Mouse (Mus musculus) megakaryocyte, embryonic 14.5 days (primary cell): ENCODE results near the gene Ap1s1. TPM values are rescaled to one million over a fixed set of nuclear protein-coding genes. Genes with fewer than 3 reads are reported as not detected.

Experiments used
- H3K27me3 ChIP-seq: replicated peaks from 2 replicates; pipeline ENCODE3; 2012; ENCODE audit warnings: inconsistent platforms
- H3K36me3 ChIP-seq: replicated peaks from 2 replicates; pipeline ENCODE3; 2012; ENCODE audit warnings: low read length, inconsistent platforms, mixed read lengths
- H3K4me1 ChIP-seq: 2 replicates; pipeline ENCODE4 v1.6.1; 2012; ENCODE audit warnings: inconsistent platforms
- H3K4me3 ChIP-seq: replicated peaks from 2 replicates; pipeline ENCODE3; 2012; ENCODE audit warnings: moderate library complexity, mild to moderate bottlenecking, inconsistent platforms
- H3K9me3 ChIP-seq: 2 replicates; pipeline ENCODE4 v1.6.1; 2012; ENCODE audit warnings: inconsistent platforms
- FLI1 ChIP-seq: IDR thresholded peaks from 2 replicates; pipeline ENCODE4 v1.6.1; 2012; ENCODE audit warnings: low read length, inconsistent platforms, mixed read lengths
- GATA1 ChIP-seq: IDR thresholded peaks from 3 replicates; pipeline ENCODE4 v1.6.1; 2012; ENCODE audit warnings: mixed read lengths, low read length, inconsistent platforms, borderline replicate concordance
- polyA plus RNA-seq: library from polyadenylated mRNA; stranded (reverse); fragments of >175 nt; gene quantifications from 2 replicates; pipeline ENCODE4 v1.2.3, GENCODE M21; 2012; ENCODE audit warnings: low replicate concordance; ENCODE audit not compliant: insufficient read depth

The Ap1s1 gene
- polyA plus RNA-seq, 1 experiment: 253 TPM

- Histone ChIP-seq H3K9me3 (no peaks in the 10 kb centered on the region), H3K36me3 (peaks cover 74% of the 10 kb centered on the region)
Measured at GRCm38 (mm10) chr5:137041442-137041841, 4.5 kb downstream of the Ap1s1 start.

GRCm38 (mm10) chr5:137039453-137039852, 6.5 kb downstream of the Ap1s1 start:
- H3K4me3 ChIP-seq: no peak overlapping the region
- TF ChIP-seq GATA1: no peak
- no peak for TF ChIP-seq FLI1
- peaks cover 94% of the 10 kb centered on the region for H3K36me3 ChIP-seq
- H3K27me3 ChIP-seq: no peaks in the 10 kb centered on the region
- no peaks in the 10 kb centered on the region for H3K9me3 ChIP-seq
- peaks cover 22% of the 10 kb centered on the region for H3K4me1 ChIP-seq

More at GRCm38 (mm10) chr5:137041442-137041841, 4.5 kb downstream of the Ap1s1 start:
- no peaks in the 10 kb centered on the region for H3K27me3 ChIP-seq
- TF ChIP-seq GATA1 (no peak), FLI1 (no peak)
- no peak overlapping the region for H3K4me3 ChIP-seq
- peaks cover 33% of the 10 kb centered on the region for H3K4me1 ChIP-seq

- Histone ChIP-seq H3K4me3 (no peak overlapping the region), H3K36me3 (peaks cover 72% of the 10 kb centered on the region), H3K4me1 (peaks cover 42% of the 10 kb centered on the region), H3K27me3 (peaks cover 12% of the 10 kb centered on the region), H3K9me3 (no peaks in the 10 kb centered on the region)
- TF ChIP-seq FLI1: no peak
- TF ChIP-seq GATA1: no peak
Measured at GRCm38 (mm10) chr5:137036211-137036610, 9.7 kb downstream of the Ap1s1 start.

GRCm38 (mm10) chr5:137032641-137033074, 13.3 kb downstream of the Ap1s1 start:
- H3K4me1 ChIP-seq: peaks cover 58% of the 10 kb centered on the region
- H3K36me3 ChIP-seq: peaks cover 38% of the 10 kb centered on the region
- peak overlapping the region; percentile 92 for H3K4me3 ChIP-seq
- TF ChIP-seq GATA1 (no peak), FLI1 (no peak)
- H3K9me3 ChIP-seq: no peaks in the 10 kb centered on the region
- H3K27me3 ChIP-seq: peaks cover 46% of the 10 kb centered on the region

GRCm38 (mm10) chr5:137032033-137032421, 13.9 kb downstream of the Ap1s1 start:
- Histone ChIP-seq H3K27me3 (peaks cover 50% of the 10 kb centered on the region), H3K9me3 (no peaks in the 10 kb centered on the region), H3K36me3 (peaks cover 32% of the 10 kb centered on the region), H3K4me3 (peak overlapping the region; percentile 92), H3K4me1 (peaks cover 58% of the 10 kb centered on the region)
- TF ChIP-seq FLI1: no peak
- no peak for TF ChIP-seq GATA1

- H3K4me1 ChIP-seq: peaks cover 57% of the 10 kb centered on the region
- no peaks in the 10 kb centered on the region for H3K9me3 ChIP-seq
- H3K4me3 ChIP-seq: peak overlapping the region; percentile 92
- peaks cover 57% of the 10 kb centered on the region for H3K27me3 ChIP-seq
- no peak for TF ChIP-seq GATA1
- no peak for TF ChIP-seq FLI1
- H3K36me3 ChIP-seq: peaks cover 25% of the 10 kb centered on the region
Measured at GRCm38 (mm10) chr5:137031076-137032032, 14.6 kb downstream of the Ap1s1 start.

- TF ChIP-seq GATA1: no peak
- no peak for TF ChIP-seq FLI1
- peaks cover 16% of the 10 kb centered on the region for H3K36me3 ChIP-seq
- peaks cover 55% of the 10 kb centered on the region for H3K4me1 ChIP-seq
- H3K9me3 ChIP-seq: no peaks in the 10 kb centered on the region
- H3K27me3 ChIP-seq: peaks cover 66% of the 10 kb centered on the region
- H3K4me3 ChIP-seq: peak overlapping the region; percentile 89
Measured at GRCm38 (mm10) chr5:137030416-137030810, 15.5 kb downstream of the Ap1s1 start.

GRCm38 (mm10) chr5:137029643-137030415, 16.1 kb downstream of the Ap1s1 start:
- Histone ChIP-seq H3K27me3 (peaks cover 72% of the 10 kb centered on the region), H3K4me3 (peak overlapping the region; percentile 89), H3K4me1 (peaks cover 61% of the 10 kb centered on the region)

GRCm38 (mm10) chr5:137029273-137029585, 16.7 kb downstream of the Ap1s1 start:
- no peaks in the 10 kb centered on the region for H3K9me3 ChIP-seq
- H3K4me3 ChIP-seq: peak overlapping the region; percentile 89
- peaks cover 77% of the 10 kb centered on the region for H3K27me3 ChIP-seq
- H3K4me1 ChIP-seq: peaks cover 61% of the 10 kb centered on the region
- peaks cover 4% of the 10 kb centered on the region for H3K36me3 ChIP-seq
- TF ChIP-seq FLI1: no peak
- no peak for TF ChIP-seq GATA1

More at GRCm38 (mm10) chr5:137029643-137030415, 16.1 kb downstream of the Ap1s1 start:
- H3K36me3 ChIP-seq: peaks cover 10% of the 10 kb centered on the region
- TF ChIP-seq GATA1 (no peak), FLI1 (no peak)
- no peaks in the 10 kb centered on the region for H3K9me3 ChIP-seq
